Mouse (Mus musculus): Measurements from ENCODE around the gene Samd5. TPM values are rescaled to one million over a fixed set of nuclear protein-coding genes. Genes with fewer than 3 reads are reported as not detected.

Gene Samd5
- polyA plus RNA-seq, 1 experiment from 2014 or later = 6.0 TPM

- no peaks in the 10 kb centered on the region for H3K27me3 ChIP-seq
- H3K4me1 ChIP-seq = no peaks in the 10 kb centered on the region
- H3K4me3 ChIP-seq = no peak overlapping the region
- ATAC-seq (ENCODE audit: low FRiP score, low read depth) = no peak
- H3K9me3 ChIP-seq = no peaks in the 10 kb centered on the region
- no peak overlapping the region for H3K4me2 ChIP-seq (replicated peaks)
- H3K27ac ChIP-seq = no peak overlapping the region
- H3K9ac ChIP-seq = no peak overlapping the region
- 77% methylated on average over 5 of the region's 5 CpGs for WGBS
- H3K36me3 ChIP-seq = no peaks in the 10 kb centered on the region
These were observed 72.2 kb downstream of the Samd5 start for GRCm38 (mm10) chr10:9602845-9603244.

GRCm38 (mm10) chr10:9602389-9602788 is 72.6 kb downstream of the Samd5 start:
- Histone ChIP-seq H3K4me2 (replicated peaks) (no peak overlapping the region), H3K27me3 (no peaks in the 10 kb centered on the region), H3K9me3 (no peaks in the 10 kb centered on the region), H3K27ac (no peak overlapping the region), H3K4me1 (no peaks in the 10 kb centered on the region), H3K36me3 (no peaks in the 10 kb centered on the region), H3K4me3 (no peak overlapping the region), H3K9ac (no peak overlapping the region)
- 91% methylated on average over 4 of the region's 4 CpGs for WGBS
- no peak for ATAC-seq (ENCODE audit: low FRiP score, low read depth)

GRCm38 (mm10) chr10:9596228-9596627 is 78.8 kb downstream of the Samd5 start:
- H3K9me3 ChIP-seq = no peaks in the 10 kb centered on the region
- H3K4me1 ChIP-seq = no peaks in the 10 kb centered on the region
- no peaks in the 10 kb centered on the region for H3K36me3 ChIP-seq
- H3K27ac ChIP-seq = no peak overlapping the region
- ATAC-seq (ENCODE audit: low FRiP score, low read depth) = no peak
- H3K9ac ChIP-seq = no peak overlapping the region
- H3K4me2 ChIP-seq (replicated peaks) = no peak overlapping the region
- H3K27me3 ChIP-seq = no peaks in the 10 kb centered on the region
- WGBS = 92% methylated on average over 5 of the region's 5 CpGs
- H3K4me3 ChIP-seq = no peak overlapping the region

GRCm38 (mm10) chr10:9594666-9595065 is 80.3 kb downstream of the Samd5 start:
- Histone ChIP-seq H3K36me3 (no peaks in the 10 kb centered on the region), H3K9ac (no peak overlapping the region), H3K4me3 (no peak overlapping the region), H3K9me3 (no peaks in the 10 kb centered on the region), H3K27ac (no peak overlapping the region), H3K4me1 (no peaks in the 10 kb centered on the region), H3K4me2 (replicated peaks) (no peak overlapping the region), H3K27me3 (no peaks in the 10 kb centered on the region)
- ATAC-seq (ENCODE audit: low FRiP score, low read depth) = no peak
- 80% methylated on average over 4 of the region's 4 CpGs for WGBS

GRCm38 (mm10) chr10:9590606-9591005 is 84.4 kb downstream of the Samd5 start:
- no peaks in the 10 kb centered on the region for H3K4me1 ChIP-seq
- WGBS = 87% methylated on average over 2 of the region's 2 CpGs

GRCm38 (mm10) chr10:9586328-9586727 is 88.7 kb downstream of the Samd5 start:
- no peak overlapping the region for H3K27ac ChIP-seq
- H3K9me3 ChIP-seq = no peaks in the 10 kb centered on the region
- H3K36me3 ChIP-seq = no peaks in the 10 kb centered on the region
- WGBS = 60% methylated on average over 5 of the region's 5 CpGs
- H3K27me3 ChIP-seq = no peaks in the 10 kb centered on the region
- no peaks in the 10 kb centered on the region for H3K4me1 ChIP-seq
- H3K9ac ChIP-seq = no peak overlapping the region
- H3K4me3 ChIP-seq = no peak overlapping the region
- peak; percentile 32; the same call in 1 of the 2 replicates for ATAC-seq (ENCODE audit: low FRiP score, low read depth)
- H3K4me2 ChIP-seq (replicated peaks) = no peak overlapping the region

More at GRCm38 (mm10) chr10:9590606-9591005, 84.4 kb downstream of the Samd5 start:
- Histone ChIP-seq H3K4me2 (replicated peaks) (no peak overlapping the region), H3K27ac (no peak overlapping the region), H3K9me3 (no peaks in the 10 kb centered on the region), H3K36me3 (no peaks in the 10 kb centered on the region), H3K4me3 (no peak overlapping the region), H3K9ac (no peak overlapping the region), H3K27me3 (no peaks in the 10 kb centered on the region)
- ATAC-seq (ENCODE audit: low FRiP score, low read depth) = no peak

GRCm38 (mm10) chr10:9579374-9579773 is 95.6 kb downstream of the Samd5 start:
- Histone ChIP-seq H3K9ac (no peak overlapping the region), H3K27me3 (no peaks in the 10 kb centered on the region), H3K4me2 (replicated peaks) (no peak overlapping the region), H3K36me3 (no peaks in the 10 kb centered on the region), H3K4me1 (no peaks in the 10 kb centered on the region), H3K27ac (no peak overlapping the region), H3K4me3 (no peak overlapping the region), H3K9me3 (no peaks in the 10 kb centered on the region)
- WGBS = 88% methylated on average over 5 of the region's 5 CpGs
- ATAC-seq (ENCODE audit: low FRiP score, low read depth) = no peak

GRCm38 (mm10) chr10:9575605-9576004 is 99.4 kb downstream of the Samd5 start:
- no peak overlapping the region for H3K9ac ChIP-seq
- H3K9me3 ChIP-seq = no peaks in the 10 kb centered on the region
- no peaks in the 10 kb centered on the region for H3K36me3 ChIP-seq
- H3K4me2 ChIP-seq (replicated peaks) = no peak overlapping the region
- H3K27ac ChIP-seq = no peak overlapping the region
- ATAC-seq (ENCODE audit: low FRiP score, low read depth) = no peak
- no peaks in the 10 kb centered on the region for H3K27me3 ChIP-seq
- peaks cover 3% of the 10 kb centered on the region; the same call in 1 of the 2 replicates for H3K4me1 ChIP-seq
- WGBS = 34% methylated on average over 4 of the region's 4 CpGs
- H3K4me3 ChIP-seq = no peak overlapping the region

GRCm38 (mm10) chr10:9574135-9574534 is 100.9 kb downstream of the Samd5 start:
- Histone ChIP-seq H3K4me2 (replicated peaks) (no peak overlapping the region), H3K27me3 (no peaks in the 10 kb centered on the region), H3K9me3 (no peaks in the 10 kb centered on the region), H3K36me3 (no peaks in the 10 kb centered on the region), H3K27ac (no peak overlapping the region), H3K4me1 (peaks cover 3% of the 10 kb centered on the region; the same call in 1 of the 2 replicates), H3K4me3 (no peak overlapping the region), H3K9ac (no peak overlapping the region)
- WGBS = 74% methylated on average over 4 of the region's 4 CpGs
- ATAC-seq (ENCODE audit: low FRiP score, low read depth) = no peak

Other genes starting within 250 kb of the Samd5 start
- gene Stxbp5, start 225.9 kb upstream of the Samd5 start, polyA plus RNA-seq (2015; fragmentation: Nextera tagmentation; extraction: Ambion mirVana) = 5.0 and 5.6 TPM in 2 replicates